Mouse (Mus musculus): Measurements from ENCODE around the gene Prss50.

Prss50 gene

DNA sequence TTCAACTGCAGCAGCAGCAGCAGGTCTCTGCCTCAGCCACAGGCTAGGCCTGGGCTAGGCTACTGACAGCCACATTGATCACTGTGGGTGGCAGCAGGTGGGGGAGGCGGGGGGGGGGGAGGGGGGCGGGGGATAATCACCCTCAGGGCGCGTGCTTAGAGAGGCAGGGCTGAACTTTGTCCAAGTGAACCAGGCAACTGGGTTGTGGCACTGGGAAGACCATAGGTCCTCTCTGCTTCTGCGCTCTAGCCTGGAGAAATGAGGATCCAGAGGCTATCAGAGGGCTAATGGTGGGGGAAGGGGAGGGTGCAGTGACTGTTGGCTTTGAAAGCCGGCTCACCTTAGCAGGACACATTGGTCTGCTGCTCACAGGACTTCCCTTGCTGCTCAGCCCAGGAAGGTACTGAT is 17.5 kb downstream of the Prss50 start:
- WGBS: 50% methylated on average over 6 of the region's 6 CpGs

DNA sequence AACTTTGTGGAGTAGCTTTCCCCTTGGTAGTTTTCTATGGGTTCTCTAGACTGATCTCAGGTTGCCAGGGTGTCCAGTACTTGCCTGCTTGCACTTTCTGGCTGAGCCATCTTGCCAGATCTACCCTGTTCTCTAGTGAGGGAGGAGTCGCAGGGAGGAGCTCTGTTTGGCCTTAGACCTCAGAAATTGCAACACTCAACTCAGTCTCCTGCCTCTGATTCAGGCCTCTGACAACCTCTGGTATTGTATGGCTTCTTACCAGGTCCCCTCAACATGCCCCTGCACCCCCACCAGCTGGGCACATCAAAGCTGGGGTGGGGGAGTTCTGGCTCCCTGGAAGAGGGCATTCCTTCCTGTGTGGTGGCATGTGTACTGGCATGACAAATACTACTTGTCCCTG is 19.6 kb downstream of the Prss50 start:
- WGBS: 93% methylated on average over 1 of the region's 1 CpGs

DNA sequence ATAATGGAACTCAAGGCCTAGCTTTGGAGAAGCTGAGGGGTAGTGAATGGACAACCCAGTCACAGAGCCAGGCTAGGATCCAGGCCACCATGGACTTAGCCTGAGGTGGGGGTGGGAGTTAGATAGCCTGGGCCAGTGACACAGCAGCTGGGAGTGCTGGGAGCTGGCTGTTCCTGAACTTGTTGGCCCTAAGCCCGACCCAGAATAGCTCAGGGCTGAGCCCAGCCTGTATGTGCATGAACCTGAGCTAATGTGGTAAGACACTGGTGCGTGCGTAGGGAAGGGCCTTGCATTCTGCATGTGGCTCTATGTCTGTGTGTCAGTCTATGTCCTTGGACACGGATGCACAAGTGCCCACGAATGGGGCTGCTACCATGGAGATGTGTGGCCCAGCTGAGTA is 20.1 kb downstream of the Prss50 start:
- 72% methylated on average over 5 of the region's 5 CpGs for WGBS

DNA sequence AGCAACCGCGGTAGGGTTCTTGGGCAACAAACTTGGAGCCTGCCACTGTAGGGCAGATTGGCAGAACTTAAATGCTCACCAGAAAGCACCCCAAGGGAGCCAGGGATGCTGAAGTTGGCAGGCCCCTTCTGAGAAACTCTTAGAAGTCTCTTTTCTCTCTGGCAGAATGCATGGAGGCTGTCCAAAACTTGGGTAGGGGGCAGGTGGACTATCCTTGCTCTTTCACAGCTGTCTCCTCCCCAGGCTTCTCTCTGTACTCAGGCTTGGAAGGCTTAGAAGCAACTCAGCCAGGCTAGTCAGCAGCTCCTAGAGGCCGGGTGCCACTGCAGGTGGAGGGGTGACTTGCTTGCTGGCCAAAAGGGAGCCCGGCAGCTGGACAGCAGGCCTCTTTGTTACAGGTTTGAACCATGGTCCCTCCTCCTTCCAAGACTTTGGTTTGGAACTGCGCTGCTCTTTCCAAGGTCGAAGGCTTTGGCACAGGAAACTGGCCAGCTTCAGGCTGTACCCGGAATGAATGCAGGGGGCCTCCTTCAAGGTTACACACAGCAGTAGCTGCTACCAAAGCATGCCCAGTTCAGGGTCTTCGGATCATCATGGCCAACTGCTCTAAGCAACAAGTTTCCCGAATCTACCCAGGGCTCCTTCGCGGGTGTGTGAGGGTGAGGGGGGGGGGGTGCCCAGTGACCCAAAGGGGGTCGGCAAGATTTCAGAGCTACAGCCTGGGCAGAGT is 21.6 kb downstream of the Prss50 start, which contains the start of gene Als2cl:
TSS of gene Als2cl (plus strand) at position 680 of the 730 bp plus-strand sequence.
- 30% methylated on average over 12 of the region's 12 CpGs for WGBS

DNA sequence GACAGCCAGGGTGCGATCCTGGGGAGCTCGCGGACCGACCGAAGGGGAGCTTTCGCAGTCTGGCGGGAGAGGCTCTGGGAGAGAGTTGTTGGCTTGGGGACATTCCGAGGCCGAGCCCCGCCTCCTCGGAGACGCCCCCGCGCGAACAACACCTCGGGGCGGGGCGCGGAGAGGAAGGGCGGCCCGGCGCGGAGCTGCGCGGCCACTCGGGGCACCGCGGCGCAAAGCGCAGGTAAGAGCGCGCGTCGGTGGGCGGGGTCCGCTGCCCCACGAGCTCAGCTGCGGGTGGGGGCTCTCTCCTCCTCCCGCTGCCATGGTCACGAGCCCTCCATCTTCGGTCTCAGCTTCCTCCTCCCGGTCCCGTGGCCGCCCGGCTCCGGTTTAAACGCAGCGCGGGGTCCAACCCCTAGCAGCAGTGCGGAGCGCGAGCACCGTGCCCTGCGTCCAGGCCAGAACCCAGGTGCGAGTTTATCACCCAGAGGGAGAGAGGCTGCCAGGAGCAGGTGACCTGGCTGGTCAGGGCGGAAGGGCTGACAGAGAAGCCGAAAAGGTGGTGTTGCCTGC is 22.3 kb downstream of the Prss50 start, which contains the start of gene Tmie:
TSS of gene Tmie (minus strand) at position 116 of the 564 bp plus-strand sequence.
- WGBS: under 1% methylated on average over 50 of the region's 57 CpGs

DNA sequence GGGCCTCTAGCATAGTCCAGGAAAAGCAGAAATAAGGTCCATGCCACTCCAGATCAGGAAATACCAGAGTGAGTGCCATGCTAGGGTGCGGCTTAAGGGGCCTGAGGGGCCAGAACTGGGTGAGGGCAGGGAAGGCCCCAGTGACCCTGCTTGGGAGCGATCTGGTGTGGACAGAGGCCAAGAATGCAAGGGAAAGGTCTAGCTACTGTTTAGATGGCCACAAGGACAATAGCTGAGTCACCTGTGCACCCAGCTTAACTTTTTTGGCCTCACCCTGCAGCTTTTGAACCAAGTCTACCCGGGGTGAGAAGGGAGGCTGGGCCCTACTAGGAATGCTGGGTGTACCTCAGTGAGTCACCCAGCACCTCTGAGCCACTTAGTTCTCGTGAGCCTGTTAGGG is 23.0 kb downstream of the Prss50 start:
- 77% methylated on average over 4 of the region's 4 CpGs for WGBS

DNA sequence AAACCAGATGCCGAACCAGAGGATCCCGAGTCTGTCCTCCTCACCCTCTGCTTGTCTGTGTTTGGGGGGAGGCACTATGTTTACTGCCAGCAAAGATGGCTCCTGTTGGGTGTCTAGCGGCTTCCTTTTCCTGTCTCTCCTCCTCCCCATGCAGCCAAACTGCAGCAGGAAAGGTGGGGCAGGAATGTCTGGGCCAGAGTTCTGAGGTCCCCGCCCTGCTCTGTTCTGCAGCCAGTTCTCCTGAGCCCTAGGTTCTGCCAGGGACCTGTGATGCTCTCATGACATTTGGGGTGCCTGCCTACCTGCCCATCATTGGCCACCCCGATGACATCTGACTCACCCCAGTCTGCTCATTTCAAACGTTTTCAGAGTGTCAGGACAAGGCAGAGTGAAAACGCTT is 24.2 kb downstream of the Prss50 start:
- WGBS: 76% methylated on average over 7 of the region's 7 CpGs

DNA sequence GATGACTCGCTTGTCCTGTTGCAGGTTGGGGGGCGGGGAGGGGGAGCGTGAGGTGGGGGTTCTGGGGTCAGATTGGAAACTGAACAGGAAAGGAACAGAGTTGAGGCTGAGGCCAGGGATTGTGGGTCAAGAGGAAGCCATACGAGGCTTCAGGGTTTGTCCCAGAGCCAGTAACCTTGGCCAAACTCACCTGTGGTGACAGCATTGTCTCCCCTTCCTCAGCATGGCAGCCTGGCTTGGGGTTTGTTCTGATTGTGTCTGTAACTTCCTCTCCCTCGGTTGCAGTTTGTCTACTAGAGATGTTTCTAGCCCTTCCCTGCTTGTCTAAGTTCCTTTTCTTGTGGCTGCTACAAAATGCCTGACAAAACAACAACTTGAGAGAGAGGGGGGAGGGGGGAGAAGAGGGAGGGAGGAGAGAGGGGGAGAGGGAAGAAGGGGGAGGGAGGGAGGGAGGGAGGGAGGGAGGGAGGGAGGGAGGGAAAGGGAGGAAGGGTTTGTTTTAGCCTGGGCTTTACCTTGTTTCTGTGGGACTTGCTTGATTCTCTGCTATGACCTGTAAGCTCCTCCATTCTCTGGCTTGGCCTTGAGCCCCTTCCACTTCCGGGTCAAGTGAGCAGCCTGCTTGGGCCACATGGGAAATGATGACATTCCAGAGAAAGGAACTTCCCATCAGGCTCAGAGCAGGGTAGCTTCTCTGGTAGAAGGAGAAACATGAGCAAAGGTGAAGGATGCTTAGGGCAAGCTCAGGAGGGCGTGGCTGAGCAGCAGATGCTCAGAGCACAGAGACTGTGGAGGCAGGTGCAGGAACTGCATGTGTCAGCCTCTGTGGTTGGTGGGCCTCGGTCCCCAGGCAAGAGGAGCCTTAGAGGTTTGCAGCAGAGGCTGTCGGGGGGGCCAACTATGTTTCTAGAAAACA is 29.9 kb downstream of the Prss50 start:
- WGBS: 69% methylated on average over 9 of the region's 9 CpGs

DNA sequence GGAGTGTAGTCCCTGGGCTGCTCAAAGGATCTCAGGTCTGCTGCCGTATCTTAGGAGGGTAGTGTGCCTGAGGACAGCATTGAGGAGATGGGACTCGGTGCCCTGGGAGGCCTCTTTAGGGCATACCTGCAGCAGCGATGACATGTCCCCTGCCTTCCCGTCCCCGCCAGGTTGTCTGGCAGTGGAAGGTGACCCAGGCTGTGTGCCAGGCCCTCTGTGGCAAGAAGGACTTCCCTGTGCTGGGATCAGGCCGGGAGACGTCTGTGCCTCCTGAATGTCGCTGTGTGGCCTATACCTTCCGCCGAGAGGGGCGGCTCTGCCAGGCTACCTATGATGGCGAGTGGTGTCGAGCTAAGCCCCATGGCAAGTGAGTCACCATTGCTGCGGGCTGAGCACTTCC is 31.2 kb downstream of the Prss50 start:
- WGBS: 95% methylated on average over 14 of the region's 14 CpGs

DNA sequence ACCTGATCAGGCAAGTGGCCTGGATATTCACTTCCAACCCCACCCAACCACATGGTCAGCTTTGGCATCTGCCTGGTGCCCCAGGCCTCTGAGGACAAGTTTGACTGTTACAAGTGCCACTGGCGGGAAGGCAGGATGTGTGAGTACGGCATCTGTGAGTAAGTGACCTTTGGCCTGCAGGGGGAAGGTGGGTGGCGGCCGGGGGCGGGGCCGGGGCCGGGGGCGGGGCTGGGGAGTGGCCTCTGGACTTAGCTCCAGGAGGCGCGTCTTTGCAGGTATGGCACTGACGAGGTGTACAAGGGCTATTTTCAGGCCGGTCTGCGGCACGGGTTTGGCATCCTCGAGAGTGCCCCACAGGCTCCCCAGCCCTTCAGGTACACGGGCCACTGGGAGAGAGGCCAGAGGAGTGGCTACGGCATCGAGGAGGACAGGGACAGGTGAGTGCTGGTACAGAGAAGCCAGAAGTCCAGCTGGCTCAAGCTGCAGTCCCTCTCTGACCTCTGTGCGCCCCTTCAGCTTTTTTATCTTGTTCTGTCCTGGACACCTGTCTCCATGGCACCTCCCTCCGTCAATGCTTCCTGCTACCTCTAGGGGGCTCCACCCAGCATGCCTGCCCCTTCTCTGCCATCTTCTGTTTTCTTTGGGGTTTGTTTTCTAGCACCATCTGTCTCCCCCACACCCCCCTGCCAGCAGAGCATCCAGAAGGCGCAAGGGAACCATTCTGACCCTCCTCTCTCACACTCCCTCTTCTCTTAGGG is 32.4 kb downstream of the Prss50 start:
- 25% methylated on average over 21 of the region's 21 CpGs for WGBS

DNA sequence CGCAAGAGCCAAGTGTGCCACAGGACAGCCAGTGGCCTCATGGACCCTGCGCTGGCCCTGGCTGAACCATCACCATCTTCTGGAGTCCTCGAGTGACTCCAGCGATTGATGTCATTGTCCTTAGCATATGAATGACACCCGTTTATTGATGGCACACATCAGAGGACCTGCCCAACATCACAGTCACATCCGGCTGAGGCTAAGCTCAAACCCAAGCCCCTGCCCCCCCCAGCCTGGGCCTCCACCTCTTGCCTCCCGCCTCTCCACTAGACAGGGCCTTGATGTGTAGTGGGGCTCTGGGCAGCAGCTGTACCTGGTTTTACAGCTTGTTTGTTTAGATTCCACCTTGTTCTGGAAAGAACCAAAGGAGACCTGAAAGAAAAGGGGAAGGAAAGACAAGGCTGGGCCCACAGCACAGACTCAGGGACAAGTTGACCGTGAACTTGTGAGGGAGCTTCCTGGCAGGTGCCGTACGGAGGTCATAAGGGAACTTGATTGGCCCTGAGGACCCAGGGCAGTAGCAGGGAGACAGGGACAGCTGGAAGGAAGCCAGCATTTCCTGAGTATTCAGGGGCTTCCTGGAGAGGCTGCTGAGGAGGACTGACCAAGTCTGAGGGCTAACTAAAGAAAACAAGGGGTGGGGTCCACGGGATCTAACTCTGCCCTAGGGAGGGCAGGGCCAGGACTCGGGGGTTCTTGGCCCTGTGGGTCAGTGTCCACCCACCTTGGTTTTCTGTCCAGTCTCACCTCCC is 33.5 kb downstream of the Prss50 start:
- 83% methylated on average over 12 of the region's 12 CpGs for WGBS

DNA sequence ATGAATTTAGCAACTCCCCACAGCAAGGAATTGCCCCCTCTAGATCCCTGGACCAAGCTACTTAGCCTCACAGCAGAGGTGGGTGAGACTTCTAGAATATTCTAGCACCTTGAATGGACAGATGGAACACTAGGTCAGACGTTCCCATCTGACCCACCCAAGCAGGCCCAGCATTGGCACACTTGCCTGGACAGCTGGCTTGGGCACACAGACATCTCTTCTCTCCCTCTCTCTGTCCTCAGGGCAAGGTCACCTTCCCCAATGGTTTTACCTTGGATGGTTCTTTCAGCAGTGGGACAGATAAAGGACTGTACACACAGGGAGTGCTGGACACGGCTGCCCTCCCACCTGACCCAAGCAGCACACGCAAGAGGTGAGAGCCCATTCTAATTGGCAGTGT is 34.8 kb downstream of the Prss50 start:
- 89% methylated on average over 3 of the region's 3 CpGs for WGBS

DNA sequence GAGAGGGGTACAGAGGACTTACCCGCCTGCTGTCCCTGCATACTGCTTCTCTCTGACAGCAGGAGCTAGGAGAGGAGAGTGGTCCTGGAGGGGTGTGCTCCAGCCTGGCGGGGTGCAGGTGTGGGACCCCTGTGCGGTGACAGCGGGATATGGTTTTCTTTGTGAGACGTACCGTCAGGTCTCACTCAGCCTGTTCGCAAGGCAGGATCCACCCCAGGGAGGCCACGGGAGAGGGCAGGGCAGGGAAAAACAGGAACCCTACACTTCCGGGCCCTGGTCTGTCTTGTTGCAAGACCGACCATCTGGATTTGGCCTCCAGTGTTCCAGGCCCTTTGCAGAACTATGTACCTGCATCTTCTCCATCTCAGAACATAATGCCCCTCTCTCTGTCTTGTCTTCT is 35.7 kb downstream of the Prss50 start:
- WGBS: 82% methylated on average over 10 of the region's 10 CpGs

DNA sequence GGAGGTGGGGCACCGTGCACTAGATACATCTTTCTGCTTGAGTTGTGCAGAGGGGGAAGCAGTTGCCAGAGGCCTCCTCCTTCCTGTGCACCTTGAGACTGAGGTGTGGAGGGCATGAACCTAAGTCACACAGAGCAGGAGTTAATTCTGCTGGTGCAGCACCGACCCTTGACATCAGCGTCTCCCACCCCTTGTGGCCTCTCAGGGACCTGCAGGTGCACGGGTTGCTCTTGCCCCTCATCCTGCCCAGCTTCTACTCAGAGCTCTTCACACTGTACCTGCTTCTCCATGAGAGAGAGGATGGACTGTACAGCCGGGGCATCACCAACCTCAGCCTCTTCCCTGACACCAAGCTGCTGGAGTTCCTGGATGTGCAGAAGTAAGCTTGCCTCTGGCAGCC is 37.7 kb downstream of the Prss50 start:
- WGBS: 76% methylated on average over 5 of the region's 5 CpGs

DNA sequence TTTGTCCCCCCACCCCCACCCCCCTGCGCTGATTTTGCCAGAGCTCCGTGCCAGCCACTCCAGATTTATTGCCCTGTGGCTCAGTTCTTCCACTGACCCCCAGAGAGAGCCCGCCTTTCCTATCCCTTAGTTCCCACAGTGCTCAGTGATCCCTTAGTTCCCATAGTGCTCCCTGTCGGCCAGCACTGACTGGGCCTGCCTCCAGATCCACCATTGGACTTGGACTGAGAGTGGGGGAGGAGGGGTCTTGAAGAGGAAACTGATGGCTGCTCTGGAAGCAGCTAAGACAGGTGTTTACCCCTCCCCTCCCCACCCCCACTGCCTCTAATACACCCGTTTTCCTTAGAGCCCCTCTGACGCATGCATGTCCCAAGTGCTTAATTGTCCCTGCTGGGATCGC is 38.2 kb downstream of the Prss50 start:
- 40% methylated on average over 7 of the region's 7 CpGs for WGBS

DNA sequence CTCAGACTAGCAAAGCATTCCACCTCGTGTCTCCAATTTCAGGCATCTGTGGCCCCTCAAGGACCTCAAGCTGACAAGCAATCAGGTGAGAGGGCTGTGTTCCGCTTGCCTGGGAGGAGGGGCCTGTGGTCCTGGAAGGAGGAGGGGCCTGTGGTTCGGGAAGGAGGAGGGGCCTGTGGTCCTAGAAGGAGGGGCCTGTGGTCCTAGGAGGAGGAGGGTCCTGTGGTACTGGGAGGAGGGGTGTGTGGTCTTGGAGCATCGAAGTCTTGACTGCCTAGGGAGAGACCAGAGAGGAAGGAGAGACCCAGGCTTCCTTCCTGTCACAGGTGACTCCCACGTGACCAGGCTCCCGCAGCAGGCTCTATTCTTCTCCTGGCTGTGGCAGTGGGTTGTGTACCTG is 38.8 kb downstream of the Prss50 start:
- WGBS: 38% methylated on average over 6 of the region's 6 CpGs

DNA sequence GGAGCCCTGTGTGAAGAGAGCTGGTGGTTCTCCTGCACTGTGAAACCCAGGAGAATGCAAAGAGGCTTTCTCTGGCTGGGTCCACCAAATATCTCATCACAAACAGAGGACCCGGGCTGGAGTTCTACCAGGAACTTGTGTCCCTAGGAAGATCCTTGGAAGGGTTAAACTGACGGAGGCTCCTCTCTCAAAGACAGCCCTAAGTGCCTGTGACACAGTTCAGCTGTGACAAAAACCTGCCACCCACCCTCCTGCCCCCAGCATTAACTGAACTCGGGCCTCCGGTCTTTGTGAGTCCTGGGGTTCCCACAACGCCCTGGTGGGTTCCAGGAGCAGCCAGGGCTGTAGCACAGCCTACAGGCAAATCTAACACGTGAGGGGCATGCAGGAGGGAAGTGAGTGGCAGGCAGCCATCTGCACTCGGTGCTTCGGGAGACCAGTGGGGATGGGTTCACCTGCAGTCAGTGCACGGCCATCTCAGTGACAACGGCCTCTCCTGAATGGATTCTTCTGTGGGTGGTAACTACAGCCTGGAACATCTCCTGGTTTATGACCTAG is 41.8 kb downstream of the Prss50 start:
- 74% methylated on average over 10 of the region's 10 CpGs for WGBS

DNA sequence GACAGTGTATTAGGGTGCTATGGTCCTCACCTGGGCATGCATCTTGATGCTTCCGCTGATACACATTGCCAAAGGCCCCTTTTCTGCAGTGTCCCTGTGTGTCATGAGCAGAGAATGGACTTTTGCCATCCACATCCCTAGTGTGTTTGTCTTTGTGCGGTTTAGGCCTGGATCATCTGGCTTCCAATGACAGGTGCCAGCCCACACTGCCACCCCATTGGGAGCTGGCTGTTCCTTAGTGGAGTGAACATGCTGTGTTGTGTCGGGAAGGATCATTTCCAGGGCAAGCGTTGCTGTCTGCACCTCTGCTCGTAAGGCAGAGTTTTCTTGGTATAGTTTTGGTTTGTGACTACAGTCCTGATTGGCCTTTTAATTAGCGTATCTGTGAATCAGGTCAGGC is 43.4 kb downstream of the Prss50 start:
- 82% methylated on average over 6 of the region's 6 CpGs for WGBS

DNA sequence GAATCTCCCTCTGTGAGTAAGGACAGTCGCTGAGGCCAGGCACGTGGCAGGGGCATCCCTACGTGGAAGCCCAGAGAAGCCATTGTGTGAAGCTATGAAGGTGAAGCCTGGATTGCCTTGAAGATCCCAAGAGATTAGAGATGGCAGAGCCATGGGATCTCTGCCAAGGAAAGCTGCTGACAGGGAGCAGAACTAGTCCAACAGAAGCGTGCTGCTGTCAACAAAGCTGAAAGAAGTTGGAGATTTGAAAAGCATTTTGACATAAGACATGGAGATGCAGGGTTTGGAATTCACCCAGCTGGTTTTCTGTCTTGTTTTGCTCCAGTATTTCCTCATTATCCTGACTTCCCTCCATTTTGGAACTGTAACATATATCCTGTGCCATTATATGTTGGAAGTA is 44.5 kb downstream of the Prss50 start:
- 76% methylated on average over 4 of the region's 4 CpGs for WGBS

DNA sequence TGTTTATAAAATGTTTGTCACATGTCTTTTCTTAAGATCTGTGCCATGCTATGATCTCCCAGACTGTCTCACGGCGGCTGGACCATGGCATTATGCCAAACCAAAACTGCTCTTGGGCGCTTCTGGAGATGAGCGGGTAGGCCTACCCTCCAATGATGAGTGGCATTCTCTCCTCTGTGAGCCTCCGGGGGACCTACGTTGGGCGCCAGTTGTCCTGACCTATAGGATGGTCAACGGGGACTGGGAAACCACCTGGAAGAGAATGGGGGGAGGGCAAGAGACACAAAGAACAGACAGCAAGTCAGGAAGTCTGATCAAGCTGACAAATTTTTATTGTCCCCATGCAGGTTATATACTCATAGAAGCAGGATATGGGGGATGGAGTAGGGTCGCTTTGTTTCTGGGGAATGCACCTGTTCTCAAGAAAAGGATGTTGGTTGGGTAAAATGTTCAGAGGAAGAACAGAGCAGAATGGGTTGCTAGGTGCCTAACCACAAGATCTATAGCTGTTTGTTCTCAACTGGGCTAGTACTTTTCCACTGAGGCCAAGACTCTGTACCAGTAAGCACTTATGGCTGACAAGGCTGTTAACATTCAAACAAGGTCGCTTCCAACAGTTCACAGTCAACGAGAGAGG is 49.6 kb downstream of the Prss50 start:
- WGBS: 96% methylated on average over 11 of the region's 11 CpGs

Data from cerebral cortex, adult 2 months (tissue).